Mouse (Mus musculus): ENCODE data around the gene Atg16l2. TPM values are rescaled to one million over a fixed set of nuclear protein-coding genes. Genes with fewer than 3 reads are reported as not detected.

The Atg16l2 gene
- polyA plus RNA-seq, 1 experiment, result 13.2 TPM

GRCm38 (mm10) chr7:101296252-101297022 lies 5.6 kb downstream of the Atg16l2 start:
- TF ChIP-seq CTCF (IDR thresholded peaks at IDR 0.05; ENCODE audit: low read depth, low read length) (no peak), POLR2A (IDR thresholded peaks at IDR 0.05; ENCODE audit: borderline replicate concordance, low read depth, low read length) (no peak)
- H3K4me1 ChIP-seq (ENCODE audit: control insufficient read depth, insufficient read depth, low read length), result peaks cover 10% of the 10 kb centered on the region; the same call in 1 of the 2 replicates
- no peak overlapping the region for H3K27ac ChIP-seq (ENCODE audit: insufficient read depth, low read depth, low read length)
- H3K4me3 ChIP-seq (ENCODE audit: insufficient read depth, low read length), result no peak overlapping the region

- Histone ChIP-seq H3K4me1 (ENCODE audit: control insufficient read depth, insufficient read depth, low read length) (peaks cover 5% of the 10 kb centered on the region; the same call in 1 of the 2 replicates), H3K27ac (ENCODE audit: insufficient read depth, low read depth, low read length) (no peak overlapping the region), H3K4me3 (ENCODE audit: insufficient read depth, low read length) (no peak overlapping the region)
- TF ChIP-seq POLR2A (IDR thresholded peaks at IDR 0.05; ENCODE audit: borderline replicate concordance, low read depth, low read length) (no peak), CTCF (IDR thresholded peaks at IDR 0.05; ENCODE audit: low read depth, low read length) (no peak)
Observed at GRCm38 (mm10) chr7:101295438-101295837, 6.6 kb downstream of the Atg16l2 start.

DNA sequence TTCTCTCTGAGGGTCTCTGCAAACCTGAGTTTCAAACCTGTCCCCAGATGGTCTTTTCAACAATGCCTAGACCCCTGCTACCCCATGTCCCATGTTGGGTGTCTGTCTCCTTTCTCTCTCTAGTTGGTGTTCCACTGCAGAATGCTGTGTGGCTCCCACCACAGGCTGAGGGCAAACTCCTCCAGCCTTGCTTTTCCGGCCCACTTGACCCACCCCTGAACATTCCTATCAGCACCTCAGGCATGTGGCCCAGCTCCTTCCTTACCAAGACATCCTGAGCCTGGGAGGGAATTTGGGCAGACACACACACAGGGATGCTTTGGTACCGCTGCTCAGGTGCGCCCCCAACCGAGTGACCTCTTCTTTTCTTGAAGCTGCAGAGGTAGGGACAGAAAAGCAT lies 8.4 kb downstream of the Atg16l2 start:
- TF ChIP-seq CTCF (IDR thresholded peaks at IDR 0.05; ENCODE audit: low read depth, low read length), result no peak
- no peak for TF ChIP-seq POLR2A (IDR thresholded peaks at IDR 0.05; ENCODE audit: borderline replicate concordance, low read depth, low read length)
- Histone ChIP-seq H3K4me3 (ENCODE audit: insufficient read depth, low read length) (no peak overlapping the region), H3K27ac (ENCODE audit: insufficient read depth, low read depth, low read length) (no peak overlapping the region), H3K4me1 (ENCODE audit: control insufficient read depth, insufficient read depth, low read length) (no peaks in the 10 kb centered on the region)

GRCm38 (mm10) chr7:101293138-101293537 lies 8.9 kb downstream of the Atg16l2 start:
- Histone ChIP-seq H3K4me3 (ENCODE audit: insufficient read depth, low read length) (no peak overlapping the region), H3K4me1 (ENCODE audit: control insufficient read depth, insufficient read depth, low read length) (no peaks in the 10 kb centered on the region), H3K27ac (ENCODE audit: insufficient read depth, low read depth, low read length) (no peak overlapping the region)
- TF ChIP-seq CTCF (IDR thresholded peaks at IDR 0.05; ENCODE audit: low read depth, low read length) (no peak), POLR2A (IDR thresholded peaks at IDR 0.05; ENCODE audit: borderline replicate concordance, low read depth, low read length) (no peak)

- no peak for TF ChIP-seq CTCF (IDR thresholded peaks at IDR 0.05; ENCODE audit: low read depth, low read length)
- no peak for TF ChIP-seq POLR2A (IDR thresholded peaks at IDR 0.05; ENCODE audit: borderline replicate concordance, low read depth, low read length)
- H3K27ac ChIP-seq (ENCODE audit: insufficient read depth, low read depth, low read length), result no peak overlapping the region
- no peaks in the 10 kb centered on the region for H3K4me1 ChIP-seq (ENCODE audit: control insufficient read depth, insufficient read depth, low read length)
- H3K4me3 ChIP-seq (ENCODE audit: insufficient read depth, low read length), result no peak overlapping the region
Observed at GRCm38 (mm10) chr7:101292696-101293095, 9.4 kb downstream of the Atg16l2 start.

DNA sequence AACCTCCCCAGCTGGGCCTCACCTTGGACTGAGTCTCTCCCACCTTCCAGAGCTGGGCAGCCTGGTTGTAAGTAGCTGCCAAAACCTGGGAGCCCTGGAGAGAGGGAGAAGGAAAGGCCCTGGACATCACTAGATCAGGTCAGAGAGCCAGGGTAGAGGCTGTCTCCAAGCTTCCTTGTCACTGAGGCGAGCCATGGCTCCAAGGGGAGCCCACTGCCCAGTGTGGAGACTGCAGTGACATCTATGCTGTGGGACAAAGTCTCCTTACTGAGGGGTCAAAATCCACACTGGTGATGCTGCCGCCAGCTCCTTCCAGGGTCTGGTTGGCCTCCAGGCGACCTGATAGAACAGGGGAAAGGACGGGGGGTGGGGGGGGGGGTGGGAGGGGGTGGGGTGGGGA lies 10.0 kb downstream of the Atg16l2 start:
- TF ChIP-seq POLR2A (IDR thresholded peaks at IDR 0.05; ENCODE audit: borderline replicate concordance, low read depth, low read length) (no peak), CTCF (IDR thresholded peaks at IDR 0.05; ENCODE audit: low read depth, low read length) (no peak)

DNA sequence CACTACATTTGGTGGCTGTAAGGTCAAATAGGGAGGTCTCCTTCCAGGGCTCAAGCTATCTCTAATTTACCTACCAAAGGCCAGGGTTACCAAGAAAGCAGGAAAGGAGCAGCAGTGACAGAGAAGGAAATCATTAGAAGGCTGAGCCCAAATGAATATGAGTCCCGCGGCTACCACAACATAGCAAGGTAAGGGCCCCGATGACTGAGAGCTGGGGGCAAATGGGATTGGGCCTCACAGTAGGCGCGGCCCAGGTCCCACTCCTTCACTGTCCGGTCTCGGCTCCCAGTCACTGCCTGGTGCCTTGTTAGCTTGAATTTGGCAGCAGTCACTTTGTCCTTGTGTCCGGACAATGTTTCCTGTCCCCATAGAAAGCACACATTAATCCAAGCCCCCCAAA lies 10.4 kb downstream of the Atg16l2 start:
- H3K27ac ChIP-seq (ENCODE audit: insufficient read depth, low read depth, low read length), result no peak overlapping the region
- H3K4me1 ChIP-seq (ENCODE audit: control insufficient read depth, insufficient read depth, low read length), result no peaks in the 10 kb centered on the region
- no peak overlapping the region for H3K4me3 ChIP-seq (ENCODE audit: insufficient read depth, low read length)
- TF ChIP-seq CTCF (IDR thresholded peaks at IDR 0.05; ENCODE audit: low read depth, low read length) (no peak), POLR2A (IDR thresholded peaks at IDR 0.05; ENCODE audit: borderline replicate concordance, low read depth, low read length) (no peak)

More for the DNA sequence above, 10.0 kb downstream of the Atg16l2 start:
- no peaks in the 10 kb centered on the region for H3K4me1 ChIP-seq (ENCODE audit: control insufficient read depth, insufficient read depth, low read length)
- H3K4me3 ChIP-seq (ENCODE audit: insufficient read depth, low read length), result no peak overlapping the region
- H3K27ac ChIP-seq (ENCODE audit: insufficient read depth, low read depth, low read length), result no peak overlapping the region

DNA sequence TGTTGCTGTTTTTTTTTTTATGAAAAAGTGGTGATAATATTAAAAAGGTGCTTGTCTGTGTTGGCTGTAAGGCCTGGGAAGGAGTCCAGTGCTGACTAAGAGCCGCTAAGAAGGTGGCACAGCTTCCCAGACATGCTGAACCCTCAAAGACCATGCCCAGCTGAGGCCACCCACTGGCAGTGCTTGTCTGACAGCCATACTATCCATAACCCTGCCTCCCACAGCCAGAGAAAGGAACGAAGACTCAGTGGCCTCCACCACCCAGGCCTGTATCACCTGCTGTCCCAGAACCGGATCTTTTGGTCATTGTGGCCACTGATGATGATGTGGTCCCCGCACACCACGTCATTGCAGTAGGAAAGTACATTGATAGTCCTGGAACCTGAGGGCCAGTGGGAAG lies 10.8 kb downstream of the Atg16l2 start:
- Histone ChIP-seq H3K4me3 (ENCODE audit: insufficient read depth, low read length) (no peak overlapping the region), H3K27ac (ENCODE audit: insufficient read depth, low read depth, low read length) (no peak overlapping the region), H3K4me1 (ENCODE audit: control insufficient read depth, insufficient read depth, low read length) (no peaks in the 10 kb centered on the region)
- TF ChIP-seq CTCF (IDR thresholded peaks at IDR 0.05; ENCODE audit: low read depth, low read length) (no peak), POLR2A (IDR thresholded peaks at IDR 0.05; ENCODE audit: borderline replicate concordance, low read depth, low read length) (no peak)

DNA sequence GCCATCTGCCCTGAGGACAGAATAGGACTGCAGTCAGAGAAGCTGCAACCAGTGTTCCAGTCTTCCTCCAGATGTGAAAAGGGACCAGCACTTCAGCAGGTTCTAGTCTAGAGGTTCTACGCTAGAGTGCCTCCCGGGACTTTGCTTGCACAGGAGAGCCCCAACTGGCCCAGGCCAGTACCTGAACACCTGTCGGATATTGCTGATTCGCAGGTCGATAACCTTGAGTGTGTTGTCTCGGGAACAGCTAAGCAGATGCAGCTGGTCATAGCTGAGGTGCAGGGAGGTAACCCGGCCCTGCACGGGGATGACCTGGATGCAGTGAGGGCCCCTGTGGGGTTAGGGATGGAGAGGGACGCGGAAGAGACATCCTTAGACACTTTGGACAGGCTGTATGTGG lies 11.7 kb downstream of the Atg16l2 start:
- Histone ChIP-seq H3K4me1 (ENCODE audit: control insufficient read depth, insufficient read depth, low read length) (no peaks in the 10 kb centered on the region; the same call in 1 of the 2 replicates), H3K4me3 (ENCODE audit: insufficient read depth, low read length) (no peak overlapping the region), H3K27ac (ENCODE audit: insufficient read depth, low read depth, low read length) (no peak overlapping the region)
- TF ChIP-seq POLR2A (IDR thresholded peaks at IDR 0.05; ENCODE audit: borderline replicate concordance, low read depth, low read length), result no peak
- TF ChIP-seq CTCF (IDR thresholded peaks at IDR 0.05; ENCODE audit: low read depth, low read length), result no peak

DNA sequence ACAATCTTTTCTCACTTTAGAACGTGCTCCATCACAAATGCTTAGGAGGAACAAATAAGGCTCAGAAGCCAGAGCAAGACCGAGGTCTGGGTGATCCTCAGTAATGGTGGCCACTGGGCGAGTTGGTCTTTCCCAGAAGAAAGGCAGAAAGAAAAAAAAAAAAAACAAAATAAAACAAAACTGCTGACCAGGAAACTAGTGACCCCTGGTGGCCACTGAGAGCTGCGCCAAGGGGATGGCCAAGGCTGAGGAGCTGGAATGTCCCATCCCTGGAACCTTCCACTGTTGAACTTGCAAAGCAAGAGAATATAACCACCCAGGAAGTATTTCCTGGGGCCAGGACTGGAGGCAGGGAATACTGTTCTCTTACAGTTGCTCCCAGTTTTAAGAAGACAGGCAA lies 13.6 kb downstream of the Atg16l2 start:
- H3K27ac ChIP-seq (ENCODE audit: insufficient read depth, low read depth, low read length), result no peak overlapping the region
- peaks cover 10% of the 10 kb centered on the region for H3K4me1 ChIP-seq (ENCODE audit: control insufficient read depth, insufficient read depth, low read length)
- TF ChIP-seq POLR2A (IDR thresholded peaks at IDR 0.05; ENCODE audit: borderline replicate concordance, low read depth, low read length), result no peak
- peak; percentile 86 for TF ChIP-seq CTCF (IDR thresholded peaks at IDR 0.05; ENCODE audit: low read depth, low read length)
- no peak overlapping the region for H3K4me3 ChIP-seq (ENCODE audit: insufficient read depth, low read length)

All from bone marrow macrophage, adult 2 months (primary cell).